Mouse (Mus musculus): Measurements from ENCODE around the gene Frs2.

The Frs2 gene

DNA sequence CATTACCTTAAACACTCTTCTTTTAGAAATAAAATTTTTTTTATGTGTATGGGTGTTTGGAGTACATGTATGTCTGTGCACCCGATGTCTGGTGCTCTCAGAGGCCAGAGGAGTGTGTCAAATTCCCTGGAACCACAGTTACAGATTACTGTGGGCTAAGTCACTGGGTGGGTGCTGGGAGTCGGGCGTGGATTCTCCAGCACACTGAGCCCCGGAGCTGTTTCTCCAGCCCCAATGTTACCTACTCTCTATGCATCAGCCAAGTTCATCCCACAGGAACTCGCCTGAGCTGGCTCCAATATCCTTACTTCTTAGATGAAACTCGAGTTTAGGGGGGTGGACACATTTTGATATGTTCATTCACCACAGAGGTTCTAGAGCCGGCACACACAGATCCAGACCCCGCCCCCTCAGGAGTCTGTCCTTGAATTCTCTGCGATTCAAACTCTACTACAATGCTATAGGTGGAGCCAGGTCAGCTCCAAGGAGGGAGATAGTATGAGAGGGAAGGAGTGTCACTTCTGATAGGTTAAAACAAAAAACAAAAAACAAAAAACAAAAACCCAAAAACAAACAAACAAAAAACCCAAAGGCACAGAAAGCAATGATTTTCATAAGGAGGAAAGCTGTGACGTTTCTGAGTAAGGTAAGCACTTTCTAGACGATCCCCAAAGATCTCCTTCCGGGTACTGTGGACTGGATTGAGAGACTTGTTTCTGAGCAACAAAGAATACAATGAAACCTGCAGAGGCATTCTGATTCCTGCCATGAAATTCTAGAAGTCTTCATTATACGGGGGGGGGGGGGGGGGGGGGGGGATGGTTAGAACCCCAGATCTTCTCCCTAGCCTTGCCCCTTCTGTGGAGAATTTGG, 25.5 kb upstream of the Frs2 start:
- Histone ChIP-seq H3K4me3 (replicated peaks; ENCODE audit: low read length) (peak overlapping the region; percentile 53), H3K36me3 (ENCODE audit: insufficient read depth, low read length) (no peaks in the 10 kb centered on the region), H3K27me3 (ENCODE audit: insufficient read depth, low read length) (no peaks in the 10 kb centered on the region), H3K4me1 (replicated peaks; ENCODE audit: low read depth, low read length) (peaks cover 33% of the 10 kb centered on the region), H3K9me3 (ENCODE audit: low read length) (no peaks in the 10 kb centered on the region)
- TF ChIP-seq CTCF (conservative IDR thresholded peaks at IDR 0.05; ENCODE audit: low read length) = no peak
- no peak for TF ChIP-seq NANOG (IDR thresholded peaks at IDR 0.05; ENCODE audit: borderline replicate concordance, low read length)
- TF ChIP-seq POU5F1 (IDR thresholded peaks at IDR 0.05; ENCODE audit: borderline replicate concordance, low read length) = no peak

DNA sequence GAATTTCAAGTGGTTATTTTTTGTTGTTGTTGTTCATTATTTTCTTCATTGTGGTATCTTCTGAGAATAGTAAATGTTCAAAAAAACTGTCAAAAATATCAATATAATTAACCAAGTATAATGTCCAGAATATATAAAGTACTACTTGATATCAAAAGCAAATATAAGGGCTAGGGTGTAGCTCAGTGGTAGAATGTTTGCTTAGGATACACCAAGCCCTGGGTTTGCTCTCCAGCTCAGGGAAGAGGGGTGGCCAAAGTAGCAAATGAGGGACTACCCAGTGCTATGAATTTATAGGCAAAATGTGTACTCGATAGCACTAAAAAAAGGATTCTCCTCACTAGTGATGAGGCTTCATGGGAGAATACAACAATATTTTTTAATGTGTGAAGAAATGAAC, 24.8 kb upstream of the Frs2 start:
- Histone ChIP-seq H3K4me3 (replicated peaks; ENCODE audit: low read length) (no peak overlapping the region), H3K27me3 (ENCODE audit: insufficient read depth, low read length) (no peaks in the 10 kb centered on the region), H3K9me3 (ENCODE audit: low read length) (no peaks in the 10 kb centered on the region), H3K4me1 (replicated peaks; ENCODE audit: low read depth, low read length) (peaks cover 33% of the 10 kb centered on the region), H3K36me3 (ENCODE audit: insufficient read depth, low read length) (no peaks in the 10 kb centered on the region)
- TF ChIP-seq POU5F1 (IDR thresholded peaks at IDR 0.05; ENCODE audit: borderline replicate concordance, low read length) = no peak
- no peak for TF ChIP-seq CTCF (conservative IDR thresholded peaks at IDR 0.05; ENCODE audit: low read length)
- no peak for TF ChIP-seq NANOG (IDR thresholded peaks at IDR 0.05; ENCODE audit: borderline replicate concordance, low read length)

DNA sequence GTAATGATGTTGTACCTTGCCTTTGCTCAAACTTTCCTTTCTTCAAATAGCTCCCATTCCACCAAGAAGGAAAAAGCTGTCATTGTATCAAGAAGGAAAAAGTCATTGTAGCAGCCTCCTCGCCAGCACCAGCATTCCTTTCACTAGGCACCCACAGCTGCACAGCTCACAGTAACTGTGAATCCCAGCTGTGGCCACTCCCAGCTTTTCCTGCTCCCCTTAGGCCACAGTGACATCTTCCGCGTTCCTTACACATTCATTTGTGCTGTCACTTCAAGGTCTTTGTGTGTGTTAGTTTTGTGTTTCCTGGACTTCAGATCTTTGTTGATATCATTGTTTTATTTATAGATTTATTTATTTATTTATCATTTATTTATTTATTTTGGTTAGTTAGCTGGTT, 23.7 kb upstream of the Frs2 start:
- Histone ChIP-seq H3K4me3 (replicated peaks; ENCODE audit: low read length) (no peak overlapping the region), H3K36me3 (ENCODE audit: insufficient read depth, low read length) (no peaks in the 10 kb centered on the region), H3K9me3 (ENCODE audit: low read length) (0 out of 2 replicates have a peak, but pooled peaks cover 4% of the 10 kb centered on the region), H3K4me1 (replicated peaks; ENCODE audit: low read depth, low read length) (peaks cover 39% of the 10 kb centered on the region), H3K27me3 (ENCODE audit: insufficient read depth, low read length) (no peaks in the 10 kb centered on the region)
- no peak for TF ChIP-seq CTCF (conservative IDR thresholded peaks at IDR 0.05; ENCODE audit: low read length)
- no peak for TF ChIP-seq POU5F1 (IDR thresholded peaks at IDR 0.05; ENCODE audit: borderline replicate concordance, low read length)
- no peak for TF ChIP-seq NANOG (IDR thresholded peaks at IDR 0.05; ENCODE audit: borderline replicate concordance, low read length)

DNA sequence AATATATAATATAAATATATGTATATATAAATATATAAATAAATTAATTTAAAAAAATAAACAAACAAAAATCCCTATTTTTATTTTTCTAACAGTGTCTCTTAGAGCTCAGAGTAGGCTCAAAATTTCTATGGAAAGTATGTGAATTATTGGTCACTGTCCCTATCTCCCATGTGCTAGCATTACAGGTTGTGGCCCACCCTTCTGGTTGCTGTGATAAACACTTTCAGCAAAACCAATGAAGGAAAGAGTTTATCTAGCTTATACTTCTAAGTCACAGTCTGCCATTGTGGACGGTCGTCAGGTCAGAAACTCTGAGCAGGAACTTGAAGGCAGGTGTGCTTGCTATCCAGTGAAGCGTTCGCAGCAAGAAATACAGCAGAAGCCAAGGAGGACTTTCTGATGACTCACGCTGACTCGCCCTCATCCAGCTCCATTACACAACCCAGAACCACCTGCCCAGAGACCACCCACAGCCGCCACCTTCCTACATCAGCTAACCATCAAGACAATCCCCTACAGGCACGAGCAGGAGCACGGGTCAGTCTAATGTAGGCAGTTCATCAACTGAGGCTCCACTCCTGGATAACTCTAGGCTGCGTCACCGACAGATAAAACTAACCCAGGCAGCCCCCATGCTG, 18.6 kb upstream of the Frs2 start:
- TF ChIP-seq POU5F1 (IDR thresholded peaks at IDR 0.05; ENCODE audit: borderline replicate concordance, low read length) = no peak
- TF ChIP-seq NANOG (IDR thresholded peaks at IDR 0.05; ENCODE audit: borderline replicate concordance, low read length) = peak; percentile 44; the same call in 1 of the 2 replicates
- Histone ChIP-seq H3K27me3 (ENCODE audit: insufficient read depth, low read length) (peaks cover 8% of the 10 kb centered on the region), H3K4me3 (replicated peaks; ENCODE audit: low read length) (no peak overlapping the region)

DNA sequence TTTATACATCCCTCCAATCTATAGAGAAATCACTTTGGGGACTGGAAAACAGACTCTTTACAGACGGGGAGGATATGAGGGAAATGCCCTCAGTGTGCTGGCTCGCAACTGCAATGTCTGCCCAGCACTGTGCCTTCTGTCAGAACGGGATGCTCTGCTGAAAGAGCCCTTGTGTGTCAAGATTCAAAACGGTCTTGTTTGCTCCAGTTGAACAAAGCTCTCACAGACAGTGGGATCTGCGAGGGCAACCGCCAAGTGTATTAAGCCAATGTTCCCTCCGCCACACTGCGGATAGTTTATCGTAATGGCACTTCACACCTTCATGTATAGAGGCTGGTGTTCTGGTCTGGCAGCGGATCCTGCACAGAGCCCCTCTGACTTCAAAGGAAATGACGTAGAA, 14.3 kb upstream of the Frs2 start:
- TF ChIP-seq POU5F1 (IDR thresholded peaks at IDR 0.05; ENCODE audit: borderline replicate concordance, low read length) (no peak), CTCF (conservative IDR thresholded peaks at IDR 0.05; ENCODE audit: low read length) (no peak), NANOG (IDR thresholded peaks at IDR 0.05; ENCODE audit: borderline replicate concordance, low read length) (no peak)
- Histone ChIP-seq H3K4me3 (replicated peaks; ENCODE audit: low read length) (peak overlapping the region; percentile 63), H3K4me1 (replicated peaks; ENCODE audit: low read depth, low read length) (peaks cover 31% of the 10 kb centered on the region), H3K9me3 (ENCODE audit: low read length) (0 out of 2 replicates have a peak, but pooled peaks cover 4% of the 10 kb centered on the region), H3K36me3 (ENCODE audit: insufficient read depth, low read length) (no peaks in the 10 kb centered on the region), H3K27me3 (ENCODE audit: insufficient read depth, low read length) (peaks cover 19% of the 10 kb centered on the region)

More for the DNA sequence above, 18.6 kb upstream of the Frs2 start:
- Histone ChIP-seq H3K4me1 (replicated peaks; ENCODE audit: low read depth, low read length) (peaks cover 40% of the 10 kb centered on the region), H3K9me3 (ENCODE audit: low read length) (0 out of 2 replicates have a peak, but pooled peaks cover 4% of the 10 kb centered on the region), H3K36me3 (ENCODE audit: insufficient read depth, low read length) (no peaks in the 10 kb centered on the region)

DNA sequence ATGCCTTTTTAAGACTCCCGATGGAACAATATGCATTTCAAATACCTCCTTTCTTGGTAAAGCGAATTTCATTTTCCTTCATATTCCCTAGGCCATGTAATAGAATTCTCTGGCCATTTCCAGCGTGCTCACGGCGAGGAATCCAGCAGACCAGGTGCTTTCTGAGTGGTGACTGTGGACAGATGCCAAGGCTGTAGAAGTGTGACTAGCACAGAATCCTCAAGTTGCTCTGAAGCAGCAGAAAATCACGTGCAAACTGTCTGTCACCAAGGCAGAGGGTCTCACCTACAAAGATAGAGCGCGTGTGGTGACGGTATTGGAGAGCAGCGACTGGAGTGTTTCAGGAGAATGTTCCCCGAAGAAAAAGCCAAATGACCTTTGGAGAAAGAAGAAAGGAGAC, 11.8 kb upstream of the Frs2 start:
- Histone ChIP-seq H3K27me3 (ENCODE audit: insufficient read depth, low read length) (peaks cover 16% of the 10 kb centered on the region), H3K4me3 (replicated peaks; ENCODE audit: low read length) (no peak overlapping the region), H3K9me3 (ENCODE audit: low read length) (no peaks in the 10 kb centered on the region), H3K4me1 (replicated peaks; ENCODE audit: low read depth, low read length) (peaks cover 23% of the 10 kb centered on the region), H3K36me3 (ENCODE audit: insufficient read depth, low read length) (no peaks in the 10 kb centered on the region)
- no peak for TF ChIP-seq NANOG (IDR thresholded peaks at IDR 0.05; ENCODE audit: borderline replicate concordance, low read length)

DNA sequence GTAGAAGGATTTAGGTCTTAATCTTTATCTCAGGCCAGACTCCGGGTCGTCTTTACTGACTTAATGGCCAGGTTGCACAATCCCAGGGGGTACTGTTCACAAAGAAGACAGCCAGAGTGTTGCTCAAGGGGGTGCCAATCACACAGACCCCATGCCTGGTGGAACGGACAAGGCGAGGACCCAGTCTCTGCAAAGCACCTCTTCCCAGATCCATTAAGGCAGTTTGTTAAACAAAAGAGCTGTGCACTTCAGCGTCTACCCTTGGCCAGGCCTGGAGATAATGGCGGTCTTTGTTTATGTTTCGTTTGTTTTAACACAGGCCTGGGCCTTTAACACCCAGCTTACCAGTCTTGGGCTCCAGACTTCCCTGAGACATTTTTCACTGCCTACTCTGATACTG, 3.9 kb upstream of the Frs2 start:
- H3K27me3 ChIP-seq (ENCODE audit: insufficient read depth, low read length) = peaks cover 10% of the 10 kb centered on the region
- H3K4me1 ChIP-seq (replicated peaks; ENCODE audit: low read depth, low read length) = peaks cover 57% of the 10 kb centered on the region
- TF ChIP-seq NANOG (IDR thresholded peaks at IDR 0.05; ENCODE audit: borderline replicate concordance, low read length) = peak; percentile 91
- no peak for TF ChIP-seq POU5F1 (IDR thresholded peaks at IDR 0.05; ENCODE audit: borderline replicate concordance, low read length)
- H3K9me3 ChIP-seq (ENCODE audit: low read length) = no peaks in the 10 kb centered on the region
- H3K4me3 ChIP-seq (replicated peaks; ENCODE audit: low read length) = no peak overlapping the region
- H3K36me3 ChIP-seq (ENCODE audit: insufficient read depth, low read length) = no peaks in the 10 kb centered on the region

DNA sequence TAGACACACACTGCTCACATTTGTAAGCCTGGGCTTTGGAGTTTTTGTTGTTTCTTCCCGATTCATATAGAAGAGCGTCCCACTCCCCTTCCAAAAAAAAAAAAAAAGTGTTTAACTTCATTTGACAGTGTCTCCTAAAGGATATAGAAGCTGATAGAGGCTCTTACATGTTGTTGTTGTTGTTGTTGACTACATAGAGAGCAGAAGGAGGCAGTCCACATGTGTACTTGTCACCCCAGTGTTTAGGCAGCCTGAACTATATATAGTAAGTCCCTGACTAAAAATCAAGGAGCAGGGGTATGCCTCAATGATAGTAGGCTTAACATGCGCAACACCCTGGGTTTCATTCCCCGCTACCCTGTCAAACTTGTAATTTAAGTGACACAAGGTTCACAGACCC, 3.3 kb upstream of the Frs2 start:
- Histone ChIP-seq H3K36me3 (ENCODE audit: insufficient read depth, low read length) (no peaks in the 10 kb centered on the region), H3K4me3 (replicated peaks; ENCODE audit: low read length) (no peak overlapping the region), H3K9me3 (ENCODE audit: low read length) (no peaks in the 10 kb centered on the region), H3K4me1 (replicated peaks; ENCODE audit: low read depth, low read length) (peaks cover 57% of the 10 kb centered on the region), H3K27me3 (ENCODE audit: insufficient read depth, low read length) (peaks cover 10% of the 10 kb centered on the region)
- TF ChIP-seq NANOG (IDR thresholded peaks at IDR 0.05; ENCODE audit: borderline replicate concordance, low read length) (no peak), CTCF (conservative IDR thresholded peaks at IDR 0.05; ENCODE audit: low read length) (no peak), POU5F1 (IDR thresholded peaks at IDR 0.05; ENCODE audit: borderline replicate concordance, low read length) (no peak)
